Mouse (Mus musculus) brown adipose tissue, adult 24 weeks (tissue): Measurements from ENCODE around the gene Rorb. TPM values are rescaled to one million over a fixed set of nuclear protein-coding genes. Genes with fewer than 3 reads are reported as not detected.
A peak's percentile ranks its signal among the peaks of the same experiment; 100 is the strongest.

ENCODE experiments used
- H3K27ac ChIP-seq: fragments of 200-500 bp; replicated peaks from 2 replicates; pipeline ENCODE4 v1.5.1; 2012; ENCODE audit warnings: low read depth, mild to moderate bottlenecking, low read length
- H3K4me1 ChIP-seq: fragments of 200-500 bp; 2 replicates; pipeline ENCODE4 v1.6.1; 2012; ENCODE audit warnings: low read length, mixed read lengths; ENCODE audit not compliant: control insufficient read depth, insufficient read depth, insufficient read length
- H3K4me3 ChIP-seq: fragments of 200-500 bp; 2 replicates; pipeline ENCODE4 v1.5.1; 2012; ENCODE audit warnings: low read depth, mild to moderate bottlenecking, low read length, moderate library complexity; ENCODE audit not compliant: insufficient read depth
- polyA plus RNA-seq: library from polyadenylated mRNA; stranded (reverse); fragments of >200 nt; gene quantifications from 2 replicates; pipeline ENCODE4 v1.2.4, GENCODE M21; 2012; ENCODE audit not compliant: missing spikeins, insufficient read depth, insufficient read length

Rorb gene
- polyA plus RNA-seq, 1 experiment = 0.83 TPM

GRCm38 (mm10) chr19:18952806-18953205 lies 158.2 kb downstream of the Rorb start:
- Histone ChIP-seq H3K4me1 (no peaks in the 10 kb centered on the region), H3K4me3 (no peak overlapping the region), H3K27ac (no peak overlapping the region)

- Histone ChIP-seq H3K27ac (no peak overlapping the region), H3K4me1 (no peaks in the 10 kb centered on the region), H3K4me3 (no peak overlapping the region)
These were observed 163.8 kb downstream of the Rorb start for GRCm38 (mm10) chr19:18947193-18947592.

GRCm38 (mm10) chr19:18945265-18945664 lies 165.7 kb downstream of the Rorb start:
- H3K4me1 ChIP-seq = no peaks in the 10 kb centered on the region
- no peak overlapping the region for H3K4me3 ChIP-seq
- no peak overlapping the region for H3K27ac ChIP-seq

GRCm38 (mm10) chr19:18941391-18941790 lies 169.6 kb downstream of the Rorb start:
- Histone ChIP-seq H3K4me3 (no peak overlapping the region), H3K4me1 (no peaks in the 10 kb centered on the region), H3K27ac (no peak overlapping the region)

GRCm38 (mm10) chr19:18911755-18912340 lies 199.1 kb downstream of the Rorb start:
- Histone ChIP-seq H3K4me3 (no peak overlapping the region), H3K4me1 (no peaks in the 10 kb centered on the region), H3K27ac (peak overlapping the region; percentile 86)

- H3K27ac ChIP-seq = no peak overlapping the region
- H3K4me3 ChIP-seq = no peak overlapping the region
- H3K4me1 ChIP-seq = no peaks in the 10 kb centered on the region
These were observed 201.4 kb downstream of the Rorb start for GRCm38 (mm10) chr19:18909641-18910040.

- Histone ChIP-seq H3K4me3 (no peak overlapping the region), H3K27ac (no peak overlapping the region), H3K4me1 (no peaks in the 10 kb centered on the region)
These were observed 205.5 kb downstream of the Rorb start for GRCm38 (mm10) chr19:18905511-18905910.

GRCm38 (mm10) chr19:18902694-18903067 lies 208.3 kb downstream of the Rorb start:
- H3K4me3 ChIP-seq = no peak overlapping the region
- H3K4me1 ChIP-seq = no peaks in the 10 kb centered on the region

GRCm38 (mm10) chr19:18902041-18902693 lies 208.8 kb downstream of the Rorb start:
- Histone ChIP-seq H3K4me3 (no peak overlapping the region), H3K4me1 (no peaks in the 10 kb centered on the region)

More at GRCm38 (mm10) chr19:18902694-18903067, 208.3 kb downstream of the Rorb start:
- H3K27ac ChIP-seq = no peak overlapping the region

GRCm38 (mm10) chr19:18898238-18898637 lies 212.8 kb downstream of the Rorb start:
- Histone ChIP-seq H3K27ac (0 out of 2 replicates have a peak overlapping the region, but pooled peaks have one; percentile 18), H3K4me3 (no peak overlapping the region)

More at GRCm38 (mm10) chr19:18902041-18902693, 208.8 kb downstream of the Rorb start:
- no peak overlapping the region for H3K27ac ChIP-seq

GRCm38 (mm10) chr19:18890216-18890615 lies 220.8 kb downstream of the Rorb start:
- no peak overlapping the region for H3K27ac ChIP-seq
- H3K4me3 ChIP-seq = no peak overlapping the region

More at GRCm38 (mm10) chr19:18898238-18898637, 212.8 kb downstream of the Rorb start:
- no peaks in the 10 kb centered on the region for H3K4me1 ChIP-seq

GRCm38 (mm10) chr19:18889632-18890031 lies 221.4 kb downstream of the Rorb start:
- H3K27ac ChIP-seq = 0 out of 2 replicates have a peak overlapping the region, but pooled peaks have one; percentile 2

More at GRCm38 (mm10) chr19:18890216-18890615, 220.8 kb downstream of the Rorb start:
- H3K4me1 ChIP-seq = no peaks in the 10 kb centered on the region

GRCm38 (mm10) chr19:18889117-18889627 lies 221.8 kb downstream of the Rorb start:
- Histone ChIP-seq H3K27ac (peak overlapping the region; percentile 2; the same call in 1 of the 2 replicates), H3K4me1 (no peaks in the 10 kb centered on the region), H3K4me3 (peak overlapping the region; percentile 19)

More at GRCm38 (mm10) chr19:18889632-18890031, 221.4 kb downstream of the Rorb start:
- Histone ChIP-seq H3K4me3 (0 out of 2 replicates have a peak overlapping the region, but pooled peaks have one; percentile 19), H3K4me1 (no peaks in the 10 kb centered on the region)

- Histone ChIP-seq H3K4me3 (peak overlapping the region; percentile 19), H3K27ac (peak overlapping the region; percentile 2; the same call in 1 of the 2 replicates), H3K4me1 (no peaks in the 10 kb centered on the region)
These were observed 222.4 kb downstream of the Rorb start for GRCm38 (mm10) chr19:18888491-18889116.
